Comparison of ENCODE assay signal across 8 mouse cellular contexts in genomic region chr6:30739177-30739747, GRCm38 (mm10). TPM values are rescaled to one million over a fixed set of nuclear protein-coding genes. Genes with fewer than 3 reads are reported as not detected.
A peak's percentile ranks its signal among the peaks of the same experiment; 100 is the strongest.
DNase-seq lines count a peak whose midpoint lies in the region; ATAC-seq and TF ChIP-seq lines count a peak whose summit lies in the region.

No protein-coding gene starts in this region.

- no peak for ATAC-seq in embryonic facial prominence, embryonic 14.5 days (ENCODE audit: low read depth)
- no peak for ATAC-seq in hindbrain, embryonic 15.5 days (ENCODE audit: low FRiP score, low read depth)
- no peak for ATAC-seq in liver, postnatal 0 days
- ATAC-seq in stomach, embryonic 15.5 days (ENCODE audit: insufficient read depth, low FRiP score, low read depth): no peak
- no peak for ATAC-seq in frontal cortex, adult (ENCODE audit: low TSS enrichment)

- no peaks in the 10 kb centered on the region for H3K4me1 ChIP-seq in embryonic facial prominence, embryonic 14.5 days (ENCODE audit: control insufficient read depth, insufficient read depth, low read length)
- H3K4me1 ChIP-seq in hindbrain, embryonic 15.5 days (replicated peaks): peaks cover 8% of the 10 kb centered on the region
- H3K4me1 ChIP-seq in liver, postnatal 0 days (ENCODE audit: insufficient read depth): 0 out of 2 replicates have a peak, but pooled peaks cover 3% of the 10 kb centered on the region
- no peaks in the 10 kb centered on the region for H3K4me1 ChIP-seq in stomach, embryonic 15.5 days

- 44% methylated on average over 10 of the region's 10 CpGs for WGBS in embryonic facial prominence, embryonic 14.5 days
- 54% methylated on average over 10 of the region's 10 CpGs for WGBS in hindbrain, embryonic 15.5 days
- 46% methylated on average over 10 of the region's 10 CpGs for WGBS in liver, postnatal 0 days (ENCODE audit: insufficient replicate concordance)
- WGBS in stomach, embryonic 15.5 days: 46% methylated on average over 10 of the region's 10 CpGs

- peak overlapping the region; percentile 70 for H3K9ac ChIP-seq in embryonic facial prominence, embryonic 14.5 days (ENCODE audit: low read depth, low read length)
- peak overlapping the region; percentile 71 for H3K9ac ChIP-seq in hindbrain, embryonic 15.5 days
- H3K9ac ChIP-seq in liver, postnatal 0 days (replicated peaks): no peak overlapping the region
- peak overlapping the region; percentile 17; the same call in 1 of the 2 replicates for H3K9ac ChIP-seq in stomach, embryonic 15.5 days

- peaks cover 38% of the 10 kb centered on the region for H3K36me3 ChIP-seq in embryonic facial prominence, embryonic 14.5 days (ENCODE audit: control insufficient read depth, insufficient read depth, low read length)
- H3K36me3 ChIP-seq in hindbrain, embryonic 15.5 days: peaks cover 20% of the 10 kb centered on the region
- peaks cover 7% of the 10 kb centered on the region; the same call in 1 of the 2 replicates for H3K36me3 ChIP-seq in liver, postnatal 0 days (replicated peaks; ENCODE audit: insufficient read depth, low read length)
- 0 out of 2 replicates have a peak, but pooled peaks cover 3% of the 10 kb centered on the region for H3K36me3 ChIP-seq in stomach, embryonic 15.5 days

- H3K4me2 ChIP-seq in embryonic facial prominence, embryonic 14.5 days (ENCODE audit: low read depth, low read length): peak overlapping the region; percentile 66
- H3K4me2 ChIP-seq in hindbrain, embryonic 15.5 days: peak overlapping the region; percentile 53
- no peak overlapping the region for H3K4me2 ChIP-seq in liver, postnatal 0 days (ENCODE audit: low read depth, low read length)
- H3K4me2 ChIP-seq in stomach, embryonic 15.5 days: peak overlapping the region; percentile 56

- H3K27me3 ChIP-seq in embryonic facial prominence, embryonic 14.5 days (replicated peaks; ENCODE audit: control insufficient read depth, insufficient read depth, low read length): no peaks in the 10 kb centered on the region
- H3K27me3 ChIP-seq in hindbrain, embryonic 15.5 days: no peaks in the 10 kb centered on the region
- H3K27me3 ChIP-seq in liver, postnatal 0 days (ENCODE audit: insufficient read depth, low read length): peaks cover 40% of the 10 kb centered on the region
- no peaks in the 10 kb centered on the region for H3K27me3 ChIP-seq in stomach, embryonic 15.5 days (replicated peaks)

- peak overlapping the region; percentile 61; the same call in 1 of the 2 replicates for H3K27ac ChIP-seq in embryonic facial prominence, embryonic 14.5 days (replicated peaks; ENCODE audit: low read depth, low read length)
- H3K27ac ChIP-seq in hindbrain, embryonic 15.5 days (replicated peaks): peak overlapping the region; percentile 40; the same call in 1 of the 2 replicates
- H3K27ac ChIP-seq in liver, postnatal 0 days (ENCODE audit: low read depth): no peak overlapping the region
- no peak overlapping the region for H3K27ac ChIP-seq in stomach, embryonic 15.5 days

- peaks cover 60% of the 10 kb centered on the region for H3K9me3 ChIP-seq in embryonic facial prominence, embryonic 14.5 days (ENCODE audit: control insufficient read depth, low read length)
- H3K9me3 ChIP-seq in hindbrain, embryonic 15.5 days: peaks cover 15% of the 10 kb centered on the region; the same call in 1 of the 2 replicates
- peaks cover 10% of the 10 kb centered on the region for H3K9me3 ChIP-seq in liver, postnatal 0 days (ENCODE audit: low read length)
- H3K9me3 ChIP-seq in stomach, embryonic 15.5 days: peaks cover 17% of the 10 kb centered on the region; the same call in 1 of the 2 replicates

- no peak for TF ChIP-seq CTCF in liver, postnatal 0 days (IDR thresholded peaks at IDR 0.05; ENCODE audit: low read depth)

- no peak for TF ChIP-seq EP300 in liver, postnatal 0 days (IDR thresholded peaks at IDR 0.05; ENCODE audit: low read depth)

- DNase-seq in adrenal gland, adult 2 months: peak; percentile 33
- no peak for DNase-seq in adrenal gland, adult 8-10 months
- DNase-seq in ES-CJ7 (ENCODE audit: low read depth, low spot score): peak; percentile 86
- peak; percentile 70 for DNase-seq in embryonic facial prominence, embryonic 14.5 days (ENCODE audit: low spot score)
- no peak for DNase-seq in liver, postnatal 0 days

- H3K4me3 ChIP-seq in embryonic facial prominence, embryonic 14.5 days (ENCODE audit: low read depth, low read length): peak overlapping the region; percentile 53
- H3K4me3 ChIP-seq in hindbrain, embryonic 15.5 days: peak overlapping the region; percentile 59
- H3K4me3 ChIP-seq in liver, postnatal 0 days (ENCODE audit: low read depth, low read length): peak overlapping the region; percentile 41
- peak overlapping the region; percentile 55 for H3K4me3 ChIP-seq in stomach, embryonic 15.5 days (replicated peaks)

RNA-seq across cellular contexts. Expression of gene Mest, which starts 15.9 kb away (rescaled TPM):
- total RNA-seq in adrenal gland, adult 2 months (2021): 10 to 100 TPM; 32.3 to 58.6 TPM
- 209 and 411 TPM in 2 replicates for polyA plus RNA-seq in adrenal gland, adult 2 months (2012; rRNA removed)
- 10 to 100 TPM; 39.2 to 81.6 (median 52.6) TPM for total RNA-seq in adrenal gland, adult 8-10 months (2022)
- polyA plus RNA-seq in embryonic facial prominence, embryonic 14.5 days (2014; fragmentation: Nextera tagmentation; extraction: Ambion mirVana): 2,046 and 2,257 TPM in 2 replicates
- 321 and 324 TPM in 2 replicates for polyA plus RNA-seq in hindbrain, embryonic 15.5 days (2015; fragmentation: Nextera tagmentation; extraction: Ambion mirVana)
- polyA plus RNA-seq in liver, postnatal 0 days (2015; fragmentation: Nextera tagmentation; extraction: Ambion mirVana): 117 and 119 TPM in 2 replicates
- 780 and 950 TPM in 2 replicates for polyA plus RNA-seq in stomach, embryonic 15.5 days (2015; fragmentation: Nextera tagmentation; extraction: Ambion mirVana)

RNA-seq across cellular contexts. Expression of gene Cep41, which starts 45.7 kb away (rescaled TPM):
- total RNA-seq in adrenal gland, adult 2 months (2021): 1 to 10 TPM; 5.9 to 9.3 TPM
- polyA plus RNA-seq in adrenal gland, adult 2 months (2012; rRNA removed): 3.4 and 4.5 TPM in 2 replicates
- total RNA-seq in adrenal gland, adult 8-10 months (2022): 10 to 100 TPM in 1 of 4 experiments, 1 to 10 TPM in 3; 7.9 to 11.6 (median 8.6) TPM
- polyA plus RNA-seq in embryonic facial prominence, embryonic 14.5 days (2014; fragmentation: Nextera tagmentation; extraction: Ambion mirVana): 38.6 and 44.3 TPM in 2 replicates
- polyA plus RNA-seq in hindbrain, embryonic 15.5 days (2015; fragmentation: Nextera tagmentation; extraction: Ambion mirVana): 11.7 and 12.7 TPM in 2 replicates
- 2.8 TPM in 2 replicates for polyA plus RNA-seq in liver, postnatal 0 days (2015; fragmentation: Nextera tagmentation; extraction: Ambion mirVana)
- polyA plus RNA-seq in stomach, embryonic 15.5 days (2015; fragmentation: Nextera tagmentation; extraction: Ambion mirVana): 10.0 and 11.5 TPM in 2 replicates

Comparison
In these comparisons a context has a peak if more than half of its experiments do, and no peak if none do; other contexts are left out.
1. DNase-seq: peak in adrenal gland, adult 2 months (single experiment), ES-CJ7 (single experiment) and embryonic facial prominence, embryonic 14.5 days (single experiment); none in adrenal gland, adult 8-10 months (single experiment) and liver, postnatal 0 days (single experiment).
2. H3K27ac ChIP-seq: peak in embryonic facial prominence, embryonic 14.5 days (single experiment) and hindbrain, embryonic 15.5 days (single experiment); none in liver, postnatal 0 days (single experiment) and stomach, embryonic 15.5 days (single experiment).
3. Peak in every context shown above with its lines, with median percentiles within 50 percentile points of each other: H3K4me3 ChIP-seq.